Mouse (Mus musculus) embryonic facial prominence, embryonic 12.5 days (tissue): Measurements from ENCODE around the gene Sel1l. TPM values are rescaled to one million over a fixed set of nuclear protein-coding genes. Genes with fewer than 3 reads are reported as not detected.

ENCODE experiments used
- ATAC-seq: fragments of 200-750 bp; cut with Nextera tagmentation; 2 replicates; pipeline ENCODE4 v1.8.0; 2017; ENCODE audit not compliant: insufficient number of reproducible peaks, insufficient read depth, low FRiP score, low TSS enrichment
- H3K27ac ChIP-seq: fragments of 300-500 bp; sonication (generic); 2 replicates; pipeline ENCODE4 v1.5.1; 2016; ENCODE audit warnings: mild to moderate bottlenecking
- H3K27me3 ChIP-seq: fragments of 300-500 bp; sonication (generic); 2 replicates; pipeline ENCODE4 v1.6.1; 2016; ENCODE audit warnings: mild to moderate bottlenecking, moderate library complexity
- H3K36me3 ChIP-seq: fragments of 300-500 bp; sonication (generic); 2 replicates; pipeline ENCODE4 v1.6.1; 2016; ENCODE audit warnings: mild to moderate bottlenecking
- H3K4me1 ChIP-seq: fragments of 300-500 bp; sonication (generic); 2 replicates; pipeline ENCODE4 v1.6.1; 2016
- H3K4me2 ChIP-seq: fragments of 300-500 bp; sonication (generic); replicated peaks from 2 replicates; pipeline ENCODE4 v1.6.1; 2016; ENCODE audit warnings: mild to moderate bottlenecking, moderate library complexity
- H3K4me3 ChIP-seq: fragments of 300-500 bp; sonication (generic); 2 replicates; pipeline ENCODE4 v1.5.1; 2016; ENCODE audit warnings: mild to moderate bottlenecking
- H3K9ac ChIP-seq: fragments of 300-500 bp; sonication (generic); 2 replicates; pipeline ENCODE4 v1.6.1; 2016; ENCODE audit warnings: mild to moderate bottlenecking, moderate library complexity
- H3K9me3 ChIP-seq: fragments of 300-500 bp; sonication (generic); 2 replicates; pipeline ENCODE4 v1.6.1; 2016; ENCODE audit warnings: mild to moderate bottlenecking, moderate library complexity
- WGBS: fragments of 180-500 bp; shearing (Covaris S2); methylation state at CpG from one replicate; pipeline ENCODE4 v1.1.7; 2016; 5-methylcytosine and 5-hydroxymethylcytosine counted together
- polyA plus RNA-seq: library from polyadenylated mRNA; unstranded; fragments of >200 nt; fragmentation: Nextera tagmentation; extraction: Ambion mirVana; gene quantifications from 2 replicates; pipeline ENCODE4 v1.2.1, GENCODE M21; 2016

Sel1l gene
- polyA plus RNA-seq, 1 experiment from 2014 or later = 86.1 TPM

- 0 out of 2 replicates have a peak, but pooled peaks cover 3% of the 10 kb centered on the region for H3K4me1 ChIP-seq
- no peak overlapping the region for H3K27ac ChIP-seq
- no peak for ATAC-seq
- H3K36me3 ChIP-seq = peaks cover 23% of the 10 kb centered on the region
- no peak overlapping the region for H3K9ac ChIP-seq
- no peaks in the 10 kb centered on the region for H3K27me3 ChIP-seq
- WGBS = 89% methylated on average over 9 of the region's 9 CpGs
- H3K9me3 ChIP-seq = no peaks in the 10 kb centered on the region
- H3K4me2 ChIP-seq = no peak overlapping the region
- no peak overlapping the region for H3K4me3 ChIP-seq
Measured at GRCm38 (mm10) chr12:91845393-91845792, 3.6 kb downstream of the Sel1l start.

- no peak for ATAC-seq
- Histone ChIP-seq H3K9ac (no peak overlapping the region), H3K4me2 (no peak overlapping the region), H3K27me3 (no peaks in the 10 kb centered on the region), H3K4me3 (no peak overlapping the region), H3K4me1 (0 out of 2 replicates have a peak, but pooled peaks cover 3% of the 10 kb centered on the region), H3K9me3 (no peaks in the 10 kb centered on the region), H3K36me3 (peaks cover 29% of the 10 kb centered on the region), H3K27ac (no peak overlapping the region)
- WGBS = 44% methylated on average over 4 of the region's 4 CpGs
Measured at GRCm38 (mm10) chr12:91844542-91844941, 4.4 kb downstream of the Sel1l start.

- Histone ChIP-seq H3K4me1 (0 out of 2 replicates have a peak, but pooled peaks cover 3% of the 10 kb centered on the region), H3K9me3 (no peaks in the 10 kb centered on the region), H3K27ac (no peak overlapping the region), H3K4me3 (no peak overlapping the region), H3K36me3 (peaks cover 35% of the 10 kb centered on the region), H3K27me3 (no peaks in the 10 kb centered on the region), H3K4me2 (no peak overlapping the region), H3K9ac (no peak overlapping the region)
- ATAC-seq = no peak
- 93% methylated on average over 13 of the region's 13 CpGs for WGBS
Measured at GRCm38 (mm10) chr12:91843888-91844287, 5.1 kb downstream of the Sel1l start.

- WGBS = 88% methylated on average over 6 of the region's 6 CpGs
- no peak overlapping the region for H3K27ac ChIP-seq
- H3K4me3 ChIP-seq = no peak overlapping the region
- H3K9me3 ChIP-seq = no peaks in the 10 kb centered on the region
- peaks cover 55% of the 10 kb centered on the region for H3K36me3 ChIP-seq
- no peak overlapping the region for H3K9ac ChIP-seq
- H3K4me2 ChIP-seq = no peak overlapping the region
- no peak for ATAC-seq
- 0 out of 2 replicates have a peak, but pooled peaks cover 3% of the 10 kb centered on the region for H3K4me1 ChIP-seq
- H3K27me3 ChIP-seq = no peaks in the 10 kb centered on the region
Measured at GRCm38 (mm10) chr12:91841714-91842113, 7.2 kb downstream of the Sel1l start.

GRCm38 (mm10) chr12:91838261-91838660 lies 10.7 kb downstream of the Sel1l start:
- ATAC-seq = no peak
- Histone ChIP-seq H3K27ac (no peak overlapping the region), H3K9me3 (no peaks in the 10 kb centered on the region), H3K27me3 (no peaks in the 10 kb centered on the region), H3K4me1 (no peaks in the 10 kb centered on the region), H3K4me2 (no peak overlapping the region), H3K9ac (no peak overlapping the region), H3K4me3 (no peak overlapping the region), H3K36me3 (peaks cover 64% of the 10 kb centered on the region)
- 64% methylated on average over 7 of the region's 7 CpGs for WGBS

GRCm38 (mm10) chr12:91837401-91838065 lies 11.4 kb downstream of the Sel1l start:
- Histone ChIP-seq H3K4me2 (no peak overlapping the region), H3K27ac (no peak overlapping the region), H3K9me3 (no peaks in the 10 kb centered on the region), H3K4me1 (no peaks in the 10 kb centered on the region), H3K36me3 (peaks cover 70% of the 10 kb centered on the region), H3K9ac (no peak overlapping the region), H3K4me3 (no peak overlapping the region), H3K27me3 (no peaks in the 10 kb centered on the region)
- no peak for ATAC-seq
- WGBS = 84% methylated on average over 7 of the region's 7 CpGs

- no peak for ATAC-seq
- Histone ChIP-seq H3K9me3 (no peaks in the 10 kb centered on the region), H3K4me1 (no peaks in the 10 kb centered on the region), H3K27ac (no peak overlapping the region), H3K36me3 (peaks cover 51% of the 10 kb centered on the region), H3K4me2 (no peak overlapping the region), H3K9ac (no peak overlapping the region), H3K4me3 (no peak overlapping the region), H3K27me3 (no peaks in the 10 kb centered on the region)
- WGBS = 41% methylated on average over 5 of the region's 5 CpGs
Measured at GRCm38 (mm10) chr12:91833939-91834333, 15.0 kb downstream of the Sel1l start.

GRCm38 (mm10) chr12:91833237-91833938 lies 15.6 kb downstream of the Sel1l start:
- Histone ChIP-seq H3K4me1 (no peaks in the 10 kb centered on the region), H3K9me3 (no peaks in the 10 kb centered on the region), H3K4me2 (no peak overlapping the region), H3K36me3 (peaks cover 48% of the 10 kb centered on the region), H3K27ac (no peak overlapping the region), H3K4me3 (no peak overlapping the region), H3K9ac (no peak overlapping the region), H3K27me3 (no peaks in the 10 kb centered on the region)
- no peak for ATAC-seq
- WGBS = 93% methylated on average over 3 of the region's 3 CpGs

- H3K27me3 ChIP-seq = no peaks in the 10 kb centered on the region
- no peak overlapping the region for H3K27ac ChIP-seq
- no peak overlapping the region for H3K4me2 ChIP-seq
- no peak overlapping the region for H3K9ac ChIP-seq
- no peak for ATAC-seq
- peaks cover 35% of the 10 kb centered on the region for H3K36me3 ChIP-seq
- no peaks in the 10 kb centered on the region for H3K9me3 ChIP-seq
- no peak overlapping the region for H3K4me3 ChIP-seq
- 91% methylated on average over 7 of the region's 7 CpGs for WGBS
- H3K4me1 ChIP-seq = no peaks in the 10 kb centered on the region
Measured at GRCm38 (mm10) chr12:91831410-91831809, 17.5 kb downstream of the Sel1l start.

GRCm38 (mm10) chr12:91820461-91820860 lies 28.5 kb downstream of the Sel1l start:
- H3K27me3 ChIP-seq = no peaks in the 10 kb centered on the region
- H3K4me2 ChIP-seq = no peak overlapping the region
- ATAC-seq = no peak
- peaks cover 47% of the 10 kb centered on the region for H3K36me3 ChIP-seq
- WGBS = 93% methylated on average over 12 of the region's 12 CpGs
- H3K9me3 ChIP-seq = no peaks in the 10 kb centered on the region
- no peak overlapping the region for H3K9ac ChIP-seq
- H3K27ac ChIP-seq = no peak overlapping the region
- H3K4me3 ChIP-seq = no peak overlapping the region
- no peaks in the 10 kb centered on the region for H3K4me1 ChIP-seq

GRCm38 (mm10) chr12:91818726-91819125 lies 30.2 kb downstream of the Sel1l start:
- Histone ChIP-seq H3K4me2 (no peak overlapping the region), H3K36me3 (peaks cover 53% of the 10 kb centered on the region), H3K9ac (no peak overlapping the region), H3K4me1 (no peaks in the 10 kb centered on the region), H3K27me3 (no peaks in the 10 kb centered on the region), H3K4me3 (no peak overlapping the region), H3K27ac (no peak overlapping the region), H3K9me3 (no peaks in the 10 kb centered on the region)
- WGBS = 88% methylated on average over 4 of the region's 4 CpGs
- ATAC-seq = no peak

- Histone ChIP-seq H3K4me3 (no peak overlapping the region), H3K9ac (no peak overlapping the region), H3K27me3 (no peaks in the 10 kb centered on the region), H3K27ac (no peak overlapping the region), H3K9me3 (no peaks in the 10 kb centered on the region), H3K4me1 (no peaks in the 10 kb centered on the region), H3K36me3 (peaks cover 57% of the 10 kb centered on the region), H3K4me2 (no peak overlapping the region)
- 24% methylated on average over 10 of the region's 10 CpGs for WGBS
- no peak for ATAC-seq
Measured at GRCm38 (mm10) chr12:91815990-91816389, 33.0 kb downstream of the Sel1l start.
